Mouse (Mus musculus): Measurements from ENCODE around the gene Dpp4.

The Dpp4 gene

DNA sequence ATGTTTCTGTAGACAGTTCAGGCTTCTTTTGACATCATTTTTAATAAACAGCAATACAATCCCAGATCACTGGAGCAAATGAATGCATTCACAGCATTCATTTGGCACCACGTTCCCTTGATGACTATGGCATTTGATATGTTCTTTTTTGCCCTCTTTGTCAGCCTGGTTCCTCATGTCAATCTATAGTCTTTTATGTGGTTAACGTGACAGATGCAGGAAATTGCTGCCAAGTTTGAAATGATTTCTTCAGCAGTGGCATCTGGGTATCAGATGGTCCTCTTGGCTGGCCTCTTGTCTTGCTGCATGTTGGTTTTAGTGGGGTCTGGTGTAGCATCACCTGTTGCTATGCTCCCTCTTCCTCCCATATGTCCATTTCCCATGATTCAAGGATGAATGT lies 118.2 kb downstream of the Dpp4 start:
- DNase-seq (ENCODE audit: low spot score in 2 of 2) = no peak

DNA sequence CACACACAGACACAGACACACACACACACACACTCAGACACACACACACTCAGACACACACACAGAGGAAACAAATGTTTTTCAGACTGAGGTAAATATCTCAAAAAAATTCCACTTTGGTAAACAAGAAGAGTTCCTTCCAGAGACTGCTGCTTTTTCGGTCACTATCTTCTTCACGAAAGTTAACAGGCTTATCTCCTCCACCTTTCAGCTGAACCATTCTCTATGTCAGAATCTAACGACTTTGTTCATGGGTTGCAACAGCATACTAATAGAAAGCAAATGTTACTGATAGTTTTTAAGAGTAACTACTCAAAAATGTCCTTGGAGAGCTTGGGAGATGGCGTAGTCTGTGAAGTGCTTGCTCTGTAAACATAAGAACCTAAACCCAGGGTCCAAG lies 124.5 kb downstream of the Dpp4 start:
- no peak for DNase-seq (ENCODE audit: low spot score in 2 of 2)

DNA sequence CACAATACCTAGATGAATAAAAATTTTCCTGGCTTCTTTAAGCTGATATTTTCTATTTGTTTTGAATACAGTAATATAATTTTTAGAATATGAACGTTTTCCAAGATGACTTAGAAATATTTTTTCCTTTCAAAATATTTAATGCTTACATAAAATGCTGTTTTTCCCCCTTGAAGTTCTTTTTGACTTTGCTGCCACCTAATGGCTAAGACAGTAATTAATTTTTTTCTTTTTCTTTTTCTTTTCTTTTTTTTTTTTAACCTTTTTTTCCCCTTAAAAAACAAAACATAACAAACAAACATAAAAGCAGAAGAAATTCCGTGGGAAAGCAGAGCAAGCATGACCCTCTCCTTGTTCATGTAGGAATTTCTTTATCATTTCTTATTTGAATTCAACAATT lies 126.2 kb downstream of the Dpp4 start:
- DNase-seq (ENCODE audit: low spot score in 2 of 2) = no peak

DNA sequence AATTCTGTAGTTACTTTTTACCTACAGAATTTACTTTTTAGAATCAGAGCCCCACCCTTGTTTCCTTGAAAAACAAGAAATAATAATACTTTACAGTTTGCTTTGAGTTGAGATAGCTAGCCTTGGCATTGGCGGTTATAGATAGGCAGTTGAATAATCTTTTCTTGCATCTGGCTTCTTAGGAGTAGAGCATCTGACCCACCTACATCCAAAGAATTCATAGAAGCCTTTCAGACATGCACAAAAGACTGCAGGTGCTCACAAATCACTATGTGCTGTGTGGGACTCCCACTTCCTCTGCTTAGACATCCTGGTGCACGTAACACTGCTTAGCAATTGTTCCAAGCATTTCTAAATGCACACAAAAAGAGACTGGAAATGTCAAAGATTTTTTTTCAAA lies 127.0 kb downstream of the Dpp4 start:
- DNase-seq (ENCODE audit: low spot score in 2 of 2) = no peak

Data from right cerebral cortex, postnatal 10 days (tissue).